Mouse (Mus musculus): ENCODE measurements around the gene Erlin1. TPM values are rescaled to one million over a fixed set of nuclear protein-coding genes. Genes with fewer than 3 reads are reported as not detected.

Erlin1 gene
- total RNA-seq (2017), result 25.4 to 41.4 TPM (median 25.8 TPM) in 3 replicates

DNA sequence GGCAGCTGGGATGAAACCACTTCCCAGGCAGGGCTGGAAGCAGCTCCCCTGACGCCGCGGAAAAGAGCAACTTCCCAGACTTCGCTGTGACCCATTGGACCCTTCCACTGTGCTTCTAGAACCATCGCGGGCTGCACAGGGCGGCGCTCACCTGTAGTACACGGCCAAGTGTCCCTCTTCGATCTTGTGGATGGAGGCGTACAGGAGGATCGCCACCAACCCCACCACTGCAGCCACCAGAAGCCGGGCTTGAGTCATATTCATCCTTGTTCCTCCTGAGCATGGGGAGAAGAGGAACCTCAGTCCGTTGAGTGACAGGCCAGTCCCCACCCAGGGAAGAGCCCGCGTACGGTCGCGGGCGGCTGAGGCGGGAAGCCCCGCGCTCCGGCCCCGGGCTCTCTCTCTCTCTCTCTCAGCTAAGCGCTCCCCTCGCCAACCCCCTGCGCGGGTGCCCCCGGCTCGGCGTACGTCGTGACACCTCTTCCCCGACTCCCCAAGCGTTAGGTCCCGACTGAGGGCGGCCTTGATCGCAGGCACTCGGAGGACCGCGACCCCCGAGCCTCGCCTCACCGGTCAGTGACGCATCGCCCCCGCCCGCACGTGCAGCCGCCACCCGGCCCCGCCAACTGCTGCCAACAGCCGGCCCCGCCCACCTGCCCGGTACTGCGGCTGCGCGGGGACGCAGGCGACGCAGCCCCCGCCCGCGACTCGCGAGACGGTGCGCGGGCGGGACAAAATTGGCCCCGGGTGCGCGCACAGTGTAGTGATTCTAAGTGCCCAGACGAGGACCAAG is at the start of gene Erlin1:
TSS of gene Erlin1 (minus strand) at position 665 of the 793 bp plus-strand sequence.
- ATAC-seq (replicated peaks; ENCODE audit: insufficient number of reproducible peaks, low FRiP score, low TSS enrichment, poor library complexity, severe bottlenecking), result peak; percentile 91

DNA sequence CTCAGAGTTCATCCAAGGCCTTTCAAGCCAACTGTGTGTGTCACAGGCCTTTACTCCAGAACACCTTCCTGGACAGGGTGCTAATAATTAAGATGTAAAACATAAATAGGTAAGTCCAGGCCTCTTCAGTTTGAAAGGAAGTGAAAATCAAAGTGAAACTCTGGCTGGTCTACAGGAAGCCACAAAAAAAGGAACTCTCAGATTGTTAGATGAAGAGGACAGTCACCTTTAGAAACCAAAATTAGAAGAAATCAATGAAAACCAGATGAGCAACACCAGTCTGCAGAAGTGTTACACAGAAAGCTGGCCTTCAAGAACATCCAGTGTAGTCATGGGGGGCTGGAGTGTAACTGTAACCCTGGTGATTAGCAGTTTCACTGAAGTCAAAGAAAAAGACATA is 48.2 kb upstream of the Erlin1 start:
- ATAC-seq (replicated peaks; ENCODE audit: insufficient number of reproducible peaks, low FRiP score, low TSS enrichment, poor library complexity, severe bottlenecking), result 0 out of 2 replicates have a peak, but pooled peaks have one; percentile 29

- ATAC-seq (replicated peaks; ENCODE audit: insufficient number of reproducible peaks, low FRiP score, low TSS enrichment, poor library complexity, severe bottlenecking), result no peak
Measured at GRCm38 (mm10) chr19:44111706-44112105, 42.1 kb upstream of the Erlin1 start.

- ATAC-seq (replicated peaks; ENCODE audit: insufficient number of reproducible peaks, low FRiP score, low TSS enrichment, poor library complexity, severe bottlenecking), result no peak
Measured at GRCm38 (mm10) chr19:44110356-44110755, 40.8 kb upstream of the Erlin1 start.

DNA sequence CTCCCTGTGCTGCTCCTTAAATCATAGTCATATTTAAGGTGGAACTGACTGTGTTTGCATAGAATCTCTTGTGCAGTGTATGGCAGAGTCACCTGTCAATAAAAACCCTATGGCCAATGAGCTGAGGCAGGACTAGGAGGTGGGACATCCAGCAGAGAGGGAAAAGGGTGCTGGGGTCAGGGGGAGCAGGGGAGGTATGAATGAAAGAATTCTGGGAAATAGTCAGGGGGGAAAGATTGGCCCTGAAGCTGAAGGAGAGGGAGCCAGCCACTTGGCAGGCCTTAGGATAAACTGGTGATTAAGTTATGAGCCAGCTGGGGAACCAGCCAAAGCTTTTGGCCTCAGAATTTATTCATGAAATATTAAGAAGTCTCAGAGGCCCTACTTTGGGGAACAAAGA is 39.4 kb upstream of the Erlin1 start:
- no peak for ATAC-seq (replicated peaks; ENCODE audit: insufficient number of reproducible peaks, low FRiP score, low TSS enrichment, poor library complexity, severe bottlenecking)

- ATAC-seq (replicated peaks; ENCODE audit: insufficient number of reproducible peaks, low FRiP score, low TSS enrichment, poor library complexity, severe bottlenecking), result no peak
Measured at GRCm38 (mm10) chr19:44107661-44108521, 38.3 kb upstream of the Erlin1 start.

DNA sequence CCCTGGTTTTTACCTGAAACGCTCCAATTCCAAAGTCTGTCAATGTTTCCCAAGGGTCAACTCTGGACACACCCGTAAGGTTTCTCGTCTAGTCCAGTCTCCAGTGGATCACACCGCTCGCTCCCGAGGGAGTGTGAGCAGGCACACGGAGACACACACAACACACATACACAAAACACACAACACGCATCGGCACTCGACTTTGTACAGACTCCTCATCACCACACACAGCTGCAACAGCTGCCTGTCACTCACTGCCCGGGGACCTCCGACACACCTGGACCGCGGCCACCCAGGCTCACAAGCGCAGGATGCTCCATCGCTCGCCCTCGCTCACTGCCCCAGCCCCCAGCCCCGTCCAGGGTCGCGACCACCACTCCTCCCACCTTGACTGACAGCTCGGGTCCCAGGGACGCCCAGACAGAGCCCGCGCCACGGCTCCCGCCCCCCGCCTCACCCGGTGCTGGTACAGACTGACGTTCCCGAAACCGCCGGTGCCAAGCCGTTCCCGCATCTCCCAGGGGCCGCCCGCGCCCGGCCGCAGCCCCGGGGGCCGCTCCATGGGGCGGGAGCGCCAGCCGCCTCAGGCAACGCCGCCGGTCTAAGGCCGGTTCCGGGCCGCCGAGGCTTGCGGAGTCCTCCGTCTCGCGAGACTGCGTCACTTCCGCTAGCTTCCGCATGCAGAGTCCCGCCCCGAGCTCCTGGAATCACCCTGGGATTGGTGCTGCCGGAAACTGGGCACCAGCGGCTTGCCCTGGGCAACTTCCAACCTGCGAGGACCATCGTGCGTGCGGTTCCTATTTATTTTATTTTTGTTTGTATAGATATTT is 37.5 kb upstream of the Erlin1 start, which contains the start of gene Chuk:
TSS of gene Chuk (minus strand) at position 650 of the 830 bp plus-strand sequence.
- ATAC-seq (replicated peaks; ENCODE audit: insufficient number of reproducible peaks, low FRiP score, low TSS enrichment, poor library complexity, severe bottlenecking), result peak; percentile 96

GRCm38 (mm10) chr19:44104393-44104792 is 34.8 kb upstream of the Erlin1 start:
- peak; percentile 68 for ATAC-seq (replicated peaks; ENCODE audit: insufficient number of reproducible peaks, low FRiP score, low TSS enrichment, poor library complexity, severe bottlenecking)

GRCm38 (mm10) chr19:44103001-44103400 is 33.4 kb upstream of the Erlin1 start:
- no peak for ATAC-seq (replicated peaks; ENCODE audit: insufficient number of reproducible peaks, low FRiP score, low TSS enrichment, poor library complexity, severe bottlenecking)

- no peak for ATAC-seq (replicated peaks; ENCODE audit: insufficient number of reproducible peaks, low FRiP score, low TSS enrichment, poor library complexity, severe bottlenecking)
Measured at GRCm38 (mm10) chr19:44100840-44101239, 31.3 kb upstream of the Erlin1 start.

DNA sequence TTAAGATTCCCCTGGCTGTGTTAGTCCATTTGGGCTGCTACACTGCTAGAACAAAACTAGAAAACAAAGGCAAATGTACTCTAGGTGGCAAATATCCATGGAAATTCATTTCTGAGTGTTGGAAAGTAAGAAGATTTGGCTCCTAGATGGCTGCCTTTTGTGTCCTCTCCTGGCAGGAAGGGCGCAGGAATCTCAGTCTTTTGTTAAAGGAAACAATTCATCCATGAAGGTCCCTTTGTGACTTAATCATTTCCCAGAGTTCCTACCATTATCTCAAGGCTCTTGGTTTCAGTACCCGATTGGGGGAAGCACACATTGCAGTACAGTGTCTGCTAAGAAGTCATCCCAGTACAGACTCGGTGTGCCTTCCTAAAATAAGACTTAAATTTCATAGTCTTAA is 16.7 kb upstream of the Erlin1 start:
- no peak for ATAC-seq (replicated peaks; ENCODE audit: insufficient number of reproducible peaks, low FRiP score, low TSS enrichment, poor library complexity, severe bottlenecking)

- ATAC-seq (replicated peaks; ENCODE audit: insufficient number of reproducible peaks, low FRiP score, low TSS enrichment, poor library complexity, severe bottlenecking), result no peak
Measured at GRCm38 (mm10) chr19:44080920-44081319, 11.3 kb upstream of the Erlin1 start.

- ATAC-seq (replicated peaks; ENCODE audit: insufficient number of reproducible peaks, low FRiP score, low TSS enrichment, poor library complexity, severe bottlenecking), result no peak
Measured at GRCm38 (mm10) chr19:44080023-44080422, 10.4 kb upstream of the Erlin1 start.

DNA sequence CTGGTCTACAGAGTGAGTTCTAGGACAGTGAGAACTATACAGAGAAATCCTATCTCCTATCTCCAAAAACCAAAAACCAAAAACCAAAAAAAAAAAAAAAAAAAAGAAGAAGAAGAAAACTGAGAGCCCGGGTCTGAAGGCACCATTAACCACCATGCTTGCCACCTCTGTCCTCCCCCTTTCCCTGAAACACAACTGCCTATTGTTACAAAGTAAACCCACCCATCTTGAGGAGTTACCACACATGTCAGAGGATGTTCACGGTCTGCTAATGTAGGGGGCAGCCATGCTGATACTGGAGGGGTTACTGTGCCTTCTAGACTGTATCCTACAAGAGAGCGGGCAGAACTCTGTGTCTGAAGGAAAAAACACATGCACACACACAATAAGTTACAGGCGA is 7.4 kb upstream of the Erlin1 start:
- no peak for ATAC-seq (replicated peaks; ENCODE audit: insufficient number of reproducible peaks, low FRiP score, low TSS enrichment, poor library complexity, severe bottlenecking)

GRCm38 (mm10) chr19:44076457-44076856 is 6.9 kb upstream of the Erlin1 start:
- ATAC-seq (replicated peaks; ENCODE audit: insufficient number of reproducible peaks, low FRiP score, low TSS enrichment, poor library complexity, severe bottlenecking), result no peak

GRCm38 (mm10) chr19:44074986-44075385 is 5.4 kb upstream of the Erlin1 start:
- ATAC-seq (replicated peaks; ENCODE audit: insufficient number of reproducible peaks, low FRiP score, low TSS enrichment, poor library complexity, severe bottlenecking), result no peak

DNA sequence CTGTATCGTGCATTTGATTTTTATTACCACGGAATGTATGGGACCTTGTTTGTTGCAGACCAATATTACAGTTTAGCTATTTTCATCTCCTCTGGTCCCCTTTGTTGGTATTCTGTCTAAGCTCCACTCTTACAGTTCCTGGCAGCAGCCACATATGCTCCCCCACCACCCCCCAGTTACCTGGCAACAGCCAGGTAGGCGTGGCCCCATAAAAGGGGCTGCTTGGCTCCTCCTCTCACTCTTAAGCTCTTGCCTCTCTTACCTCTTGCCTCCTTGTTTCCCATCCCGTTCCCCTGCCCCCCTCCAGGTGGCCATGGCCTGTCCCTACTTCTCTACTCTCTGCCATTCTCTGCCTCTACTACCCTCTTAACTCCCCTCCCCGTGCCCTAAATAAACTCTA is 1.6 kb upstream of the Erlin1 start:
- no peak for ATAC-seq (replicated peaks; ENCODE audit: insufficient number of reproducible peaks, low FRiP score, low TSS enrichment, poor library complexity, severe bottlenecking)

GRCm38 (mm10) chr19:44069914-44070232 is 288 bp upstream of the Erlin1 start:
- ATAC-seq (replicated peaks; ENCODE audit: insufficient number of reproducible peaks, low FRiP score, low TSS enrichment, poor library complexity, severe bottlenecking), result no peak

GRCm38 (mm10) chr19:44068232-44068631 is 1.4 kb downstream of the Erlin1 start:
- no peak for ATAC-seq (replicated peaks; ENCODE audit: insufficient number of reproducible peaks, low FRiP score, low TSS enrichment, poor library complexity, severe bottlenecking)
